Mouse (Mus musculus) cortical plate, adult 2 months (tissue): Measurements from ENCODE around the gene Crip2. TPM values are rescaled to one million over a fixed set of nuclear protein-coding genes. Genes with fewer than 3 reads are reported as not detected.

Experiments
- H3K27ac ChIP-seq: fragments of 200-500 bp; 2 replicates; pipeline ENCODE4 v1.5.1; 2012; ENCODE audit warnings: low read length, control low read depth, inconsistent platforms; ENCODE audit not compliant: insufficient read depth
- H3K4me1 ChIP-seq: fragments of 200-500 bp; 2 replicates; pipeline ENCODE4 v1.6.1; 2011; ENCODE audit warnings: low read length; ENCODE audit not compliant: control insufficient read depth, insufficient read depth
- H3K4me3 ChIP-seq: fragments of 200-500 bp; 2 replicates; pipeline ENCODE4 v1.5.1; 2011; ENCODE audit warnings: mild to moderate bottlenecking, low read length, control low read depth; ENCODE audit not compliant: insufficient read depth
- CTCF ChIP-seq: fragments of 200-500 bp; IDR thresholded peaks from 2 replicates; pipeline ENCODE4 v1.5.1; 2011; ENCODE audit warnings: mild to moderate bottlenecking, control low read depth, low read length; ENCODE audit not compliant: insufficient read depth; ENCODE audit errors: extremely low read depth
- POLR2A ChIP-seq: fragments of 200-500 bp; IDR thresholded peaks from 2 replicates; pipeline ENCODE4 v1.6.1; 2011; ENCODE audit warnings: mild to moderate bottlenecking, low read length, control low read depth; ENCODE audit not compliant: insufficient read depth; ENCODE audit errors: extremely low read depth
- polyA plus RNA-seq: library from polyadenylated mRNA; depleted of rRNA; stranded (reverse); fragments of >200 nt; gene quantifications from 2 replicates; pipeline ENCODE4 v1.2.3, GENCODE M21; 2012

The Crip2 gene
- polyA plus RNA-seq, 1 experiment, result 281 TPM

DNA sequence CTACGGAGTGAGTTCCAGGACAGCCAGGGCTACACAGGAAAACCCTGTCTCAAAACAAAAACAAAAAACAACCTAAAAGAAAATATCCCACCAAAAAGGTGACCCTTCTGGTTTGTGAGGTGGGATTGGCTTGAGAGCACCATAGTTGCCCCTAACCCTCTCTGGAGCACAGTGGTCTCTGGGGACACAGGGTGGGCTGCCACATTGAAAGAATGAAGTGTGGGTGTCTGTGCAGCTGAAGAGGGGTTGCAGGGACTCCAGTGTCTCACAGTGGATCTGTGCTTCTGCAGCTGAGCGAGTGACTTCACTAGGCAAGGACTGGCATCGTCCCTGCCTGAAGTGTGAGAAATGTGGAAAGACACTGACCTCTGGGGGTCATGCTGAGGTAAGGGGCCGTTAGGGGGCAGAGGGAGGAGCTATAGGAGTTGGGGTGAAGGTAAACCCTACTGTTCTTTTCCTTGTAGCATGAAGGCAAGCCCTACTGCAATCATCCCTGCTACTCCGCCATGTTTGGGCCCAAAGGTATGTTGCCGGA is 13.0 kb downstream of the Crip2 start:
- Histone ChIP-seq H3K27ac (no peak overlapping the region), H3K4me3 (no peak overlapping the region), H3K4me1 (no peaks in the 10 kb centered on the region)
- TF ChIP-seq CTCF (no peak), POLR2A (no peak)

DNA sequence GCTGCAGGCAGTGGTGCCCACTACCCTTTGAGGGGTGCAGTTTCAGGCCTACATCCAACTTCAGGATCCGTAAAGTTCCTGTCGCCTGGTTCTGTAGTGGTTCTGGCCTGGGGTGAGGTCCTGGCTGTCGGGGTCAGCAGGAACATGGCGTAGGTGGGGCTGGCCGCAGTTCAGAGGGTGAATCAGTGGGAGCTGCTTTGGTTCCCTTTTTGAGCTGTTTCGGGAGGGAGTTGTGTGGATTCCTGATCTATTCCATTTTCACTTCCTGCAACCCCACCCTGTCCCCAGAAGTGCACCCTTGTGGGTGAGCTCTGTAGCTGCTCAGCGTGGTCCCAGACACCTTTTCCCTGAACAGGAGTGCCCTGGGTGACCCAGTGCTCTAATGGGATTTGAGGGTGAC is 13.9 kb downstream of the Crip2 start:
- TF ChIP-seq POLR2A (no peak), CTCF (no peak)
- Histone ChIP-seq H3K4me3 (no peak overlapping the region), H3K27ac (no peak overlapping the region), H3K4me1 (no peaks in the 10 kb centered on the region)

- Histone ChIP-seq H3K4me1 (no peaks in the 10 kb centered on the region), H3K4me3 (peak overlapping the region; percentile 37; the same call in 1 of the 2 replicates), H3K27ac (no peak overlapping the region)
- TF ChIP-seq POLR2A (no peak), CTCF (no peak)
These were observed 14.7 kb downstream of the Crip2 start for GRCm38 (mm10) chr12:113154747-113155075.

DNA sequence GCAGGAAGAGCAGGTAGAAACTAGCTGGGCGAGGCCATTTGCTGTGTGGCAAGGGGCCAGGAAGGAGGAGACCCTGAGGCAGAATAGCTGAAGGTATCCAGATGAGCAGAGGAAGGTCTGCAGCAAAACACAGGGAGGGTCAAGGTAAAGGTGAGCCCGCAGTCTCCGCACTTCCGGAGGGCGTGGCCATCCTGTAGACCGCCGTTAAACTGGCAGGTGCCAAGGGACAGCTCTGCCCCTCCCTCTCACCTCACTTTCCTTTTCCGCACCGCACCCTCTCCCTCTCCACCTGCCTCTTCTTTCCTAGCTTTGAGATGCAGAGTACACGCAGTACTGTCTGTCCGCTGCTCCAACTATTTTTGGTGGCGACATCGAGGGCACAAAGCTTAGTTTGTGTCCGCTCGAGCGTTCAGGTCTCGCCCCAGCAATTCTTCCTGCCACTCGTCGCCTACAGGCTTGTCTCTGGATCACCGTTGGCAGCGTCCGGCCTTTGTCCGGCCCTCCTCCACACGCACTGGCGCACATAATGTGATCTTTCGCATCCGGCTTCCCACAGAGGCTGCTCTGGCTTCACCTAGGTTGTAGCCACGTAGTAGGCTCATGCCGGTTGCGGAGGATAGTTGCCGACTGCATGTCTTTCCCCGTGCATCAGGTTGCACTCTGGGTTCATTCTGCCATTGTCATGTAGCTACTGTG is 15.2 kb downstream of the Crip2 start:
- Histone ChIP-seq H3K4me3 (peak overlapping the region; percentile 37), H3K27ac (peak overlapping the region; percentile 14), H3K4me1 (no peaks in the 10 kb centered on the region)
- no peak for TF ChIP-seq CTCF
- no peak for TF ChIP-seq POLR2A

- Histone ChIP-seq H3K27ac (peak within 1 kb of the TSS; percentile 14), H3K4me3 (peak within 1 kb of the TSS; percentile 37)
- TF ChIP-seq POLR2A (peak; percentile 41; the same call in 1 of the 2 replicates), CTCF (peak; percentile 77)
These were observed 16.0 kb downstream of the Crip2 start, which contains the start of gene Tedc1 for GRCm38 (mm10) chr12:113155887-113156539. Gene Tedc1, plus strand, starts transcription at chr12:113156421.

DNA sequence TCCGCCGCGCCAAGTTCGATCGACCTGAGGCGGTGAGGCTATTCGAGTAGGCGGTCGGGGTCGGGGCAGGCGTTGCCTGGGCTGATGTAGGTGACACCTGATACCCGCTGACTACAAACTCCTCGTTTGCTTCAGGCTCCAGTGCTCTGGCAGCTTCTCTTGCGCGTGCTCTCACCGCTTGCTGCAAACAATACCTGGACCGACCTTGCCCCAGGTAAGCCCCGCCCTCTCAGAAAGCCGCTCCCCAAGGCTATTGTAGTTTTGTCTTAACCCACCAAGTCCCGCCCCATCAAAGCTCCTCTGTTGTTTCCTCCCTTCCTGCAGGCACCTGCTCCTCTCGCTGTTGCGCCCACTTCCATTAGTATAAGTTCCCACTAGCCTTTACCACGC is 16.5 kb downstream of the Crip2 start:
- peak overlapping the region; percentile 19 for H3K4me3 ChIP-seq
- TF ChIP-seq POLR2A, result no peak
- TF ChIP-seq CTCF, result no peak
- H3K27ac ChIP-seq, result no peak overlapping the region
- no peaks in the 10 kb centered on the region for H3K4me1 ChIP-seq

More at GRCm38 (mm10) chr12:113155887-113156539, 16.0 kb downstream of the Crip2 start, which contains the start of gene Tedc1:
- H3K4me1 ChIP-seq, result no peaks in the 10 kb centered on the region

DNA sequence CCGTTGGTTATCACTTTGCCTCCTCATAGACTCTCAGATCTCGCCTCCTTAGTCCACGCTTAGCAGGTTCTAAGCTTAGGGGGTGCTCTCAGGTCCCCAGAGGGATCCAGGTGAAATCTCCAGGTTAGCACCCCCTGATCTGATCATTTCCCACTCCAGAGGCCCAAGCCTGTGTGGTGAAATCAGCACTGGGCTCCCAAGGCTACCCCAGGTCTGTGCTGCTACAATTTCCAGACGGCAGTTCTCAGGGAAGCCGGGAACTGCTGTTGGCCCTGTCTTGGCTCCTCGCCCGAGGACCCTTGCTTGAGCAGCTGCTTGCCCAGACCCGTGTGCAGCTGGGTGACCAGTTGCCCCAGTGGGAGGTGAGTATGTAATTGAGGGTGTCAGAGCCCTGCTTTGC is 17.0 kb downstream of the Crip2 start:
- Histone ChIP-seq H3K4me3 (no peak overlapping the region), H3K4me1 (no peaks in the 10 kb centered on the region)
- no peak for TF ChIP-seq POLR2A
- TF ChIP-seq CTCF, result no peak

GRCm38 (mm10) chr12:113157521-113157920 is 17.5 kb downstream of the Crip2 start:
- TF ChIP-seq POLR2A, result no peak
- H3K4me1 ChIP-seq, result no peaks in the 10 kb centered on the region
- no peak overlapping the region for H3K4me3 ChIP-seq

More for the DNA sequence above, 17.0 kb downstream of the Crip2 start:
- H3K27ac ChIP-seq, result no peak overlapping the region

DNA sequence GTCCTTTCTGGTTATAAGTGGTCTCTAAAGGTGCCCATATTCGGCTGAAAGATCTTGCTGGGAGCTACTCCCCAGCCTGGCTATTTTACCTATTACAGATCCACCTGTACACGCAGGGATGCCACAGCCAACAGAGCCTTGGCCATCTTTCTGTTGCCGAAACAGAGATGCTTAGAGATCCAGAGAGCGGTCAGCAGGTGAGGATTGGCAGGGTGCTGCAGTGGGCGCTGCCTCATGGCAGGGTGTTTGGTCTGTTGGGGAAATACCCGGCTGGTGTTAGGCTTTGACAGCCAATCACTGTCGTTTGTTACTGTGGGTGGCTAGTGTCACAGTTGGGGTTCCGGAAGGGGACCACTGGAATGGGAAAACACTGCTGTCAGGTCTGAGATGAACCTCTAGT is 17.9 kb downstream of the Crip2 start:
- H3K4me3 ChIP-seq, result no peak overlapping the region
- no peak overlapping the region for H3K27ac ChIP-seq
- TF ChIP-seq POLR2A (no peak), CTCF (no peak)
- no peaks in the 10 kb centered on the region for H3K4me1 ChIP-seq

More at GRCm38 (mm10) chr12:113157521-113157920, 17.5 kb downstream of the Crip2 start:
- no peak overlapping the region for H3K27ac ChIP-seq

GRCm38 (mm10) chr12:113163561-113164006 is 23.5 kb downstream of the Crip2 start:
- TF ChIP-seq CTCF, result no peak
- Histone ChIP-seq H3K27ac (peak overlapping the region; percentile 74; the same call in 1 of the 2 replicates), H3K4me1 (no peaks in the 10 kb centered on the region), H3K4me3 (no peak overlapping the region)
